ENCODE assay signal across 19 mouse cellular contexts in genomic region chr15:89455642-89456041, GRCm38 (mm10). TPM values are rescaled to one million over a fixed set of nuclear protein-coding genes. Genes with fewer than 3 reads are reported as not detected.
A peak's percentile ranks its signal among the peaks of the same experiment; 100 is the strongest.
DNase-seq lines count a peak whose midpoint lies in the region; ATAC-seq lines count a peak whose summit lies in the region.
"Had no signal": no experiment of that assay in that cellular context is flagged by ENCODE, and none has a peak within 500 bp of the region (broad histone marks: within the 10 kb centered on the region; RNA-seq: fewer than 3 reads in every experiment).

No protein-coding gene starts in this region.

- 87% methylated on average over 6 of the region's 6 CpGs for WGBS in forebrain, embryonic 11.5 days
- WGBS in hindbrain, embryonic 13.5 days = 74% methylated on average over 6 of the region's 6 CpGs
- 80% methylated on average over 6 of the region's 6 CpGs for WGBS in midbrain, embryonic 16.5 days

- no peak overlapping the region for H3K27ac ChIP-seq in forebrain, embryonic 11.5 days (ENCODE audit: low read depth, low read length)
- no peak overlapping the region for H3K27ac ChIP-seq in hindbrain, embryonic 13.5 days
- no peak overlapping the region for H3K27ac ChIP-seq in midbrain, embryonic 16.5 days (ENCODE audit: low read length)
- H3K27ac ChIP-seq: heart, embryonic 15.5 days; kidney, postnatal 0 days had no signal

- peaks cover 11% of the 10 kb centered on the region; the same call in 1 of the 2 replicates for H3K36me3 ChIP-seq in forebrain, embryonic 11.5 days (ENCODE audit: control insufficient read depth, insufficient read depth, low read length)
- H3K36me3 ChIP-seq in hindbrain, embryonic 13.5 days = peaks cover 43% of the 10 kb centered on the region
- H3K36me3 ChIP-seq in midbrain, embryonic 16.5 days (ENCODE audit: control insufficient read depth, insufficient read depth, low read length) = peaks cover 32% of the 10 kb centered on the region
- H3K36me3 ChIP-seq: G1E; heart, embryonic 15.5 days had no signal

- H3K27me3 ChIP-seq in forebrain, embryonic 11.5 days (ENCODE audit: control insufficient read depth, insufficient read depth, low read length) = peaks cover 5% of the 10 kb centered on the region; the same call in 1 of the 2 replicates
- H3K27me3 ChIP-seq in hindbrain, embryonic 13.5 days = peaks cover 11% of the 10 kb centered on the region; the same call in 1 of the 2 replicates
- H3K27me3 ChIP-seq in midbrain, embryonic 16.5 days (ENCODE audit: control insufficient read depth, insufficient read depth, low read depth, low read length) = no peaks in the 10 kb centered on the region

- DNase-seq in cerebellum, adult 9-11 months = peak; percentile 45
- no peak for DNase-seq in cerebellum, postnatal 14 days
- DNase-seq in forebrain, embryonic 11.5 days (ENCODE audit: low spot score) = no peak
- DNase-seq in spleen, adult 12 weeks (ENCODE audit: low spot score) = no peak
- no peak for DNase-seq in lung, postnatal 25 days (ENCODE audit: low spot score)
- DNase-seq in adipocyte (ENCODE audit: low spot score) = no peak
- DNase-seq: embryo, embryonic 11 days; gastrocnemius, postnatal 36 days; lung, postnatal 4 days; thymus, postnatal 25 days had no signal

- H3K4me2 ChIP-seq in forebrain, embryonic 11.5 days (ENCODE audit: low read depth, low read length, severe bottlenecking) = 0 out of 2 replicates have a peak overlapping the region, but pooled peaks have one; percentile 78
- peak overlapping the region; percentile 87 for H3K4me2 ChIP-seq in hindbrain, embryonic 13.5 days
- peak overlapping the region; percentile 98 for H3K4me2 ChIP-seq in midbrain, embryonic 16.5 days (ENCODE audit: low read length)
- H3K4me2 ChIP-seq: heart, embryonic 15.5 days had no signal

- no peak overlapping the region for H3K9ac ChIP-seq in forebrain, embryonic 11.5 days (ENCODE audit: low read length)
- H3K9ac ChIP-seq in hindbrain, embryonic 13.5 days = peak overlapping the region; percentile 88
- H3K9ac ChIP-seq in midbrain, embryonic 16.5 days (ENCODE audit: low read depth, low read length) = peak overlapping the region; percentile 85
- H3K9ac ChIP-seq: heart, embryonic 15.5 days had no signal

- no peaks in the 10 kb centered on the region for H3K9me3 ChIP-seq in forebrain, embryonic 11.5 days (ENCODE audit: control insufficient read depth, low read length)
- H3K9me3 ChIP-seq in hindbrain, embryonic 13.5 days = no peaks in the 10 kb centered on the region
- no peaks in the 10 kb centered on the region for H3K9me3 ChIP-seq in midbrain, embryonic 16.5 days (replicated peaks; ENCODE audit: control insufficient read depth, low read length, poor library complexity, severe bottlenecking)
- H3K9me3 ChIP-seq: heart, embryonic 15.5 days had no signal

- ATAC-seq in forebrain, embryonic 11.5 days (replicated peaks; ENCODE audit: low FRiP score) = no peak
- ATAC-seq in hindbrain, embryonic 13.5 days (ENCODE audit: low FRiP score) = no peak
- ATAC-seq in midbrain, embryonic 16.5 days = no peak
- ATAC-seq: inflammation-experienced regulatory T-cells, adult 6 months had no signal

- no peak overlapping the region; the same call in 1 of the 2 replicates for H3K4me3 ChIP-seq in forebrain, embryonic 11.5 days (ENCODE audit: low read depth, low read length)
- H3K4me3 ChIP-seq in hindbrain, embryonic 13.5 days = peak overlapping the region; percentile 72
- H3K4me3 ChIP-seq in midbrain, embryonic 16.5 days (ENCODE audit: low read depth, low read length) = peak overlapping the region; percentile 73
- H3K4me3 ChIP-seq: erythroblast, embryonic 14.5 days; heart, embryonic 15.5 days had no signal

- peaks cover 9% of the 10 kb centered on the region for H3K4me1 ChIP-seq in forebrain, embryonic 11.5 days (replicated peaks; ENCODE audit: control insufficient read depth, insufficient read depth, low read length)
- peaks cover 43% of the 10 kb centered on the region for H3K4me1 ChIP-seq in hindbrain, embryonic 13.5 days (replicated peaks)
- H3K4me1 ChIP-seq in midbrain, embryonic 16.5 days (ENCODE audit: control insufficient read depth, insufficient read depth, low read length) = peaks cover 23% of the 10 kb centered on the region

RNA-seq across cellular contexts. Expression of gene Mapk8ip2, which starts 1.9 kb away (rescaled TPM):
- 26.0 and 27.4 TPM in 2 replicates for polyA plus RNA-seq in forebrain, embryonic 11.5 days (2014; fragmentation: Nextera tagmentation; extraction: Ambion mirVana)
- polyA plus RNA-seq in hindbrain, embryonic 13.5 days (2015; fragmentation: Nextera tagmentation; extraction: Ambion mirVana) = 74.0 and 80.1 TPM in 2 replicates
- polyA plus RNA-seq in midbrain, embryonic 16.5 days (2015; fragmentation: Nextera tagmentation; extraction: Ambion mirVana) = 84.4 and 86.4 TPM in 2 replicates
- polyA plus RNA-seq: C2C12; erythroblast, embryonic 14.5 days; G1E had no signal

RNA-seq across cellular contexts. Expression of gene Arsa, which starts 21.6 kb away (rescaled TPM):
- polyA plus RNA-seq in forebrain, embryonic 11.5 days (2014; fragmentation: Nextera tagmentation; extraction: Ambion mirVana) = 9.9 and 10.6 TPM in 2 replicates
- polyA plus RNA-seq in hindbrain, embryonic 13.5 days (2015; fragmentation: Nextera tagmentation; extraction: Ambion mirVana) = 19.7 and 21.2 TPM in 2 replicates
- 32.6 and 37.6 TPM in 2 replicates for polyA plus RNA-seq in midbrain, embryonic 16.5 days (2015; fragmentation: Nextera tagmentation; extraction: Ambion mirVana)

RNA-seq across cellular contexts. Expression of gene Chkb, which starts 25.9 kb away (rescaled TPM):
- polyA plus RNA-seq in forebrain, embryonic 11.5 days (2014; fragmentation: Nextera tagmentation; extraction: Ambion mirVana) = 54.5 and 56.0 TPM in 2 replicates
- polyA plus RNA-seq in hindbrain, embryonic 13.5 days (2015; fragmentation: Nextera tagmentation; extraction: Ambion mirVana) = 92.7 and 98.4 TPM in 2 replicates
- polyA plus RNA-seq in midbrain, embryonic 16.5 days (2015; fragmentation: Nextera tagmentation; extraction: Ambion mirVana) = 88.3 and 95.2 TPM in 2 replicates

RNA-seq across cellular contexts. Expression of gene Gm44502, which starts 26.1 kb away (rescaled TPM):
- 0.40 TPM in 1 of 2 replicates, not detected in the other for polyA plus RNA-seq in forebrain, embryonic 11.5 days (2014; fragmentation: Nextera tagmentation; extraction: Ambion mirVana)
- polyA plus RNA-seq in hindbrain, embryonic 13.5 days (2015; fragmentation: Nextera tagmentation; extraction: Ambion mirVana) = not detected in 2 replicates
- not detected in 2 replicates for polyA plus RNA-seq in midbrain, embryonic 16.5 days (2015; fragmentation: Nextera tagmentation; extraction: Ambion mirVana)
- polyA plus RNA-seq: kidney, postnatal 0 days; limb, embryonic 11.5 days had no signal

RNA-seq across cellular contexts. Expression of gene C730034F03Rik, which starts 26.3 kb away (rescaled TPM):
- polyA plus RNA-seq in forebrain, embryonic 11.5 days (2014; fragmentation: Nextera tagmentation; extraction: Ambion mirVana) = 3.5 and 6.0 TPM in 2 replicates
- polyA plus RNA-seq in hindbrain, embryonic 13.5 days (2015; fragmentation: Nextera tagmentation; extraction: Ambion mirVana) = 5.4 and 8.2 TPM in 2 replicates
- 6.5 and 7.3 TPM in 2 replicates for polyA plus RNA-seq in midbrain, embryonic 16.5 days (2015; fragmentation: Nextera tagmentation; extraction: Ambion mirVana)
